Mouse (Mus musculus) intestine, postnatal 0 days (tissue): ENCODE data around the gene Foxred2. TPM values are rescaled to one million over a fixed set of nuclear protein-coding genes. Genes with fewer than 3 reads are reported as not detected.

Experiments
- ATAC-seq: fragments of 200-750 bp; cut with Nextera tagmentation; 2 replicates; pipeline ENCODE4 v1.8.0; 2017; ENCODE audit warnings: mild to moderate bottlenecking, moderate TSS enrichment, moderate library complexity
- H3K27ac ChIP-seq: fragments of 300-500 bp; sonication (generic); 2 replicates; pipeline ENCODE4 v1.5.1; 2014; ENCODE audit warnings: mild to moderate bottlenecking, low read depth, low read length, moderate library complexity
- H3K27me3 ChIP-seq: fragments of 300-500 bp; sonication (generic); replicated peaks from 2 replicates; pipeline ENCODE4 v1.6.1; 2014; ENCODE audit warnings: low read length, mixed read lengths; ENCODE audit not compliant: control insufficient read depth, insufficient read depth
- H3K36me3 ChIP-seq: fragments of 300-500 bp; sonication (generic); 2 replicates; pipeline ENCODE4 v1.6.1; 2014; ENCODE audit warnings: mild to moderate bottlenecking, moderate library complexity; ENCODE audit not compliant: control insufficient read depth, insufficient read depth
- H3K4me1 ChIP-seq: fragments of 300-500 bp; sonication (generic); replicated peaks from 2 replicates; pipeline ENCODE4 v1.6.1; 2014; ENCODE audit warnings: antibody characterized with exemption, low read length, mixed read lengths; ENCODE audit not compliant: control insufficient read depth, insufficient read depth
- H3K4me2 ChIP-seq: fragments of 300-500 bp; sonication (generic); replicated peaks from 2 replicates; pipeline ENCODE4 v1.6.1; 2014; ENCODE audit warnings: low read depth, mild to moderate bottlenecking, moderate library complexity
- H3K4me3 ChIP-seq: fragments of 300-500 bp; sonication (generic); 2 replicates; pipeline ENCODE4 v1.5.1; 2014; ENCODE audit warnings: low read depth, low read length
- H3K9ac ChIP-seq: fragments of 300-500 bp; sonication (generic); 2 replicates; pipeline ENCODE4 v1.6.1; 2014; ENCODE audit warnings: mild to moderate bottlenecking, low read depth, low read length
- H3K9me3 ChIP-seq: fragments of 300-500 bp; sonication (generic); 2 replicates; pipeline ENCODE4 v1.6.1; 2016; ENCODE audit warnings: mixed run types; ENCODE audit not compliant: control insufficient read depth
- CTCF ChIP-seq: sonication (generic); IDR thresholded peaks from 2 replicates; pipeline ENCODE4 v1.5.1; 2016; ENCODE audit warnings: low read depth, mild to moderate bottlenecking, control low read depth, antibody characterized with exemption, moderate library complexity
- WGBS: fragments of 180-500 bp; shearing (Covaris S2); extraction: QIAGEN DNeasy Blood & Tissue Kit; methylation state at CpG from one replicate; pipeline ENCODE4 v1.1.7; 2014; 5-methylcytosine and 5-hydroxymethylcytosine counted together
- polyA plus RNA-seq: library from polyadenylated mRNA; unstranded; fragments of >200 nt; fragmentation: Nextera tagmentation; extraction: Ambion mirVana; gene quantifications from 2 replicates; pipeline ENCODE4 v1.2.1, GENCODE M21; 2015

Gene Foxred2
- polyA plus RNA-seq, 1 experiment from 2014 or later, result 0.46 TPM

DNA sequence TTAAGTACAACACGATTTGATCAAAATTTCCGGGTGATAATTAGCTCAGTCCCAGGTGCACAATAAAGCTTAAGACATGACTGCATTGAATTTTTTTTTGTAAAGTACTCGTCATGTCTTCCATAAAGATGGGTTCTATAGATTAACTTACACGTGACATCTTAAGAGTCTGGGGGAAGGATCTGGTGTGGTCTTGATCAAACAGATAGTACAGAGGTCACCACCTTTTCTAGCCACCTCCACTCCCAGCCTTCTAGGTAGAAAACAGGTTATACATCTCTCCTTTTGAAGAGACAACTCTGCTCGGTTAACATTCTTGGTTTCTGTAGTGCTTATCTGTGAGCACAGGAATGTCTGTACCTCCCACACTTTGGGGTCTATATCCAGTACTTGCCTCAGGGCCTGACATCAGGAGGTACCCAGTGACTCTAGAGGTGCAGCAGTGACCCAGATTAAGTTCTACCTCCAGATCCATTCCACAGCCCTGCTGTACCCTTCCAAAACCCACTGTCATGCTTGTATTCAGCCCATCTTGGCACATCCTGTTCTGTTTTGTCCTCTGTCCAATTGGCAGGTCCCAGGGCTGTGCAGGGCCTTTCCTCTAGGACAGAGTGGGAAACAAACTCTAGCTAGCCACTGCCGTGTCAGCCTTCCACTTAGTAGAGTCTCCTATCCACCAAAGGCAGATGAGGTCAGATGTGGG, 25.4 kb downstream of the Foxred2 start:
- Histone ChIP-seq H3K27me3 (no peaks in the 10 kb centered on the region), H3K9me3 (no peaks in the 10 kb centered on the region), H3K4me3 (no peak overlapping the region), H3K4me1 (no peaks in the 10 kb centered on the region), H3K27ac (no peak overlapping the region), H3K4me2 (no peak overlapping the region), H3K36me3 (peaks cover 8% of the 10 kb centered on the region), H3K9ac (no peak overlapping the region)
- no peak for TF ChIP-seq CTCF
- no peak for ATAC-seq
- WGBS, result 67% methylated on average over 6 of the region's 6 CpGs

DNA sequence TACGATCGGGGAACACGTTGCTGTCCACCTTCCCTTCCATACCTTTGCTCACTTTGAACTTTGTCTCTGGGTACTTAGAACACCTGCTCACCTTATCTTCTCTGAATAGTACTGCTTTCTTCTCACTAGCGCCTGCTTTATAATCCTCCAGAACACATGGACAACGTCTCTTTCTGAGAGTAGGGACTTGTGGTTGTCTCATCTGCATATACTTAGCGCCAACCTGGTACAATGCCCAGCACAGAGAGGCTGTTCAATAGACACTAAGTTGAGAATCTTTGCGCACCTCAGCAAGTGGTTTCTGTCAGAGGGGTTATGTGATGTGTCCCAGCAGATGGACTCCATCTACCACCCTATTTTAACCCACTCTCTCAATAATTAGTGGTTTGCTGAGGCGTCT, 26.7 kb downstream of the Foxred2 start:
- 22% methylated on average over 8 of the region's 8 CpGs for WGBS
- H3K4me1 ChIP-seq, result no peaks in the 10 kb centered on the region
- H3K4me3 ChIP-seq, result peak overlapping the region; percentile 69
- H3K27ac ChIP-seq, result peak overlapping the region; percentile 85
- peak; percentile 12; the same call in 1 of the 2 replicates for ATAC-seq
- H3K4me2 ChIP-seq, result peak overlapping the region; percentile 81
- no peak for TF ChIP-seq CTCF
- H3K36me3 ChIP-seq, result peaks cover 15% of the 10 kb centered on the region
- no peaks in the 10 kb centered on the region for H3K9me3 ChIP-seq
- H3K27me3 ChIP-seq, result no peaks in the 10 kb centered on the region
- H3K9ac ChIP-seq, result peak overlapping the region; percentile 59; the same call in 1 of the 2 replicates

GRCm38 (mm10) chr15:77928673-77929331, 27.7 kb downstream of the Foxred2 start, which contains the start of gene Txn2:
Txn2 (minus strand) TSS chr15:77929006.
- peak; percentile 94 for ATAC-seq
- peaks cover 25% of the 10 kb centered on the region for H3K36me3 ChIP-seq
- H3K27ac ChIP-seq, result peak within 1 kb of the TSS; percentile 85
- H3K9me3 ChIP-seq, result no peaks in the 10 kb centered on the region
- H3K9ac ChIP-seq, result peak within 1 kb of the TSS; percentile 67
- under 1% methylated on average over 34 of the region's 34 CpGs for WGBS
- TF ChIP-seq CTCF, result peak; percentile 50
- peak within 1 kb of the TSS; percentile 69 for H3K4me3 ChIP-seq
- H3K27me3 ChIP-seq, result no peaks in the 10 kb centered on the region
- no peaks in the 10 kb centered on the region for H3K4me1 ChIP-seq
- peak within 1 kb of the TSS; percentile 81 for H3K4me2 ChIP-seq

DNA sequence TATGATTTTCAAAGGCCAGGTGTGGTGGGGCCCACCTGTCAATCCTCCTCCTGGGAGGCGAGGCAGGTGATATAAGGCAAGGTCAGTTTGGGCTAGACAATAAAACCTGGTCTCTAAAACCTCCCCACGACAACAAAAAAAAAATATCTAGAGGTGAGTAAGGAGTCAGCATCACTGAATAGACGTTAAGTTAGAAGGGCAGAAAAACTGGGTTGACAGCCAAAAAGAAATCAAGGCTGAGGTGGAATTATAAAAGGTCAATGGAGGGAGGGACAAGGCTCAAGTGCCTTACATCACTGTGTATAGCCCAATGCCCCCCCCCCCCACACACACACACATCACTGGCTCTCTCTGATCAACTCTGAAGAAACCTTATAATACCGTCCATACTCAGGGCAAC, 28.4 kb downstream of the Foxred2 start:
- 18% methylated on average over 4 of the region's 4 CpGs for whole genome bisulfite sequencing
- Histone ChIP-seq H3K4me2 (peak overlapping the region; percentile 81), H3K9me3 (no peaks in the 10 kb centered on the region), H3K4me1 (no peaks in the 10 kb centered on the region), H3K27me3 (no peaks in the 10 kb centered on the region), H3K36me3 (peaks cover 32% of the 10 kb centered on the region), H3K4me3 (peak overlapping the region; percentile 69), H3K9ac (peak overlapping the region; percentile 67), H3K27ac (peak overlapping the region; percentile 85; the same call in 1 of the 2 replicates)
- TF ChIP-seq CTCF, result no peak
- no peak for ATAC-seq

DNA sequence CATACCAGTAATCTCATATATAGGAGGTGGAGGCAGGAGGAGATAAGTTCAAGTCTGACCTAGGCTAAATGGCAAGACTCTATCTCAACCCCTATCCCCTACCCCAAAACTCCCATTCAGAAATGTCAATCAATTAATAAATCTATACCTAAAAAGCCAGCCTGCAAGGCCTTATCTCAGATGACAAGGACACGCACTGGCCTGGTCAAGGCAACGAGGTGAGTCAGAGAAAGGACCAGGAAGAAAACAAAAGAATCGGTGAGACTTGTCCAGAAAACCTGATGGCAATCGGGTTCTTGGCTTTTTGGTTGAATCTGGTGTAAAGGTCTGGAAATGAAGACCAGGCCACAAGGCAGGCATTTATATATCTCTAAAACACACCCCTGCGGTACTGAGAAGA, 29.6 kb downstream of the Foxred2 start:
- Histone ChIP-seq H3K27me3 (no peaks in the 10 kb centered on the region), H3K9ac (no peak overlapping the region), H3K27ac (no peak overlapping the region), H3K4me1 (no peaks in the 10 kb centered on the region), H3K36me3 (peaks cover 43% of the 10 kb centered on the region), H3K4me2 (no peak overlapping the region), H3K9me3 (no peaks in the 10 kb centered on the region), H3K4me3 (no peak overlapping the region)
- no peak for TF ChIP-seq CTCF
- 85% methylated on average over 5 of the region's 5 CpGs for WGBS
- ATAC-seq, result no peak

- Histone ChIP-seq H3K4me3 (no peak overlapping the region), H3K4me2 (no peak overlapping the region), H3K4me1 (no peaks in the 10 kb centered on the region), H3K27ac (no peak overlapping the region), H3K36me3 (peaks cover 56% of the 10 kb centered on the region), H3K9me3 (no peaks in the 10 kb centered on the region), H3K9ac (no peak overlapping the region), H3K27me3 (no peaks in the 10 kb centered on the region)
- WGBS, result 96% methylated on average over 2 of the region's 2 CpGs
- ATAC-seq, result no peak
- no peak for TF ChIP-seq CTCF
Measured at GRCm38 (mm10) chr15:77925195-77925594, 31.3 kb downstream of the Foxred2 start.
